Mouse (Mus musculus): Measurements from ENCODE around the gene Ddx54. TPM values are rescaled to one million over a fixed set of nuclear protein-coding genes. Genes with fewer than 3 reads are reported as not detected.

Ddx54 gene
- polyA plus RNA-seq, 1 experiment from 2014 or later: 54.0 TPM

DNA sequence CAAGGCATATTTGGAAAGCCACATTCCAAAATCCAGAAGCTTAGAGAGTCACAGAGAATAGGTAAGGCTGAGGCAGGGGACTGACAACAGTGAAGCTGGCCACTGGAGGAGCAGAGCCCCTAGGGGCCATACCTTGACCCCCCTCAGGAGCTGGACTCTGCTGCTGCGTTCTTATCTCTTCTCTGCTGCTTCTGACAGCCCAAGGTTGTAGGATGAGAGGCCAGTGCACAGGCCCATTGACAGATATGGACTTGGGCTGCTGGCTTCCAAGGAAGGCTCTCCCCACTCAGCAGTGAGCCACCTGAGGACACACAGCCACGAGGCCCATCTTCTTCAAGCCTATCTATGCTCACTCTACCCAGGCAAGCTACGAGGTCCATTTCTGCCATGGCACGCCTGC is 43.6 kb upstream of the Ddx54 start:
- POLR2A ChIA-PET: interaction anchor here (1.1 to 2.7 kb wide), 5 partner anchors 9 to 26 kb away, joined by 4 to 10 read pairs (median 6); partner anchors contain the start of genes Iqcd and Tpcn1
- no peak for ATAC-seq
- no peaks in the 10 kb centered on the region for H3K27me3 ChIP-seq
- TF ChIP-seq CTCF (IDR thresholded peaks at IDR 0.05): no peak
- in situ Hi-C loops (cut with MboI; ENCODE audit: low pct_unique_long_range_greater_than_20kb): no loop called here
- CTCF ChIA-PET: interaction anchor here (7.7 kb wide), 1 partner anchor 11 kb away, joined by 51 read pairs; no protein-coding TSS in a partner anchor
- no peak for DNase-seq (ENCODE audit: low read depth, low spot score)

DNA sequence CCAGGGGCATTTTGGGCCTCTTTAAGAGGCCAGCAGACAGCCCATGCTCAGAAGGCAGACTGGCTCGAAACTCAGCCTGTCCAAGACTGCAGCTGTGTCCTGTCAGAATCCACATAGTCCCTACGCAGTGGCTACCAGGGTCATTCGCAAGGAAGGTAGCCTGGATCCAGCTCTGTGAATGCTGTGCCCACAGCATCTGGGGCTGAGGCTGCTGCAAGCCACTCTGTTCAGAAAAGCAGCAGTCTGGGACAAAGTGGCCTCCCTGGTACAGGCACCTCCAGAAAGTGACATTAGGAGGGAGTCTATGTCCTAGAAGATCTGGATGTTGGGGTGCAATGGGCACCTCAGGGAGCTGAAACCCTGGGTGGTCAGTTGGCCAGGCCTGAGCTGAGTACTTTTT is 42.7 kb upstream of the Ddx54 start:
- no peak for TF ChIP-seq CTCF (IDR thresholded peaks at IDR 0.05)
- H3K27me3 ChIP-seq: no peaks in the 10 kb centered on the region
- POLR2A ChIA-PET: interaction anchor here (1.0 to 2.7 kb wide), 4 partner anchors 9 to 18 kb away, joined by 3 to 10 read pairs (median 4); partner anchors contain the start of genes Iqcd and Tpcn1
- in situ Hi-C loops (cut with MboI; ENCODE audit: low pct_unique_long_range_greater_than_20kb): no loop called here
- CTCF ChIA-PET: interaction anchor here (0.9 to 7.7 kb wide), 2 partner anchors 10 to 35 kb away, joined by 3 to 51 read pairs; no protein-coding TSS in a partner anchor
- no peak for DNase-seq (ENCODE audit: low read depth, low spot score)
- ATAC-seq: no peak

DNA sequence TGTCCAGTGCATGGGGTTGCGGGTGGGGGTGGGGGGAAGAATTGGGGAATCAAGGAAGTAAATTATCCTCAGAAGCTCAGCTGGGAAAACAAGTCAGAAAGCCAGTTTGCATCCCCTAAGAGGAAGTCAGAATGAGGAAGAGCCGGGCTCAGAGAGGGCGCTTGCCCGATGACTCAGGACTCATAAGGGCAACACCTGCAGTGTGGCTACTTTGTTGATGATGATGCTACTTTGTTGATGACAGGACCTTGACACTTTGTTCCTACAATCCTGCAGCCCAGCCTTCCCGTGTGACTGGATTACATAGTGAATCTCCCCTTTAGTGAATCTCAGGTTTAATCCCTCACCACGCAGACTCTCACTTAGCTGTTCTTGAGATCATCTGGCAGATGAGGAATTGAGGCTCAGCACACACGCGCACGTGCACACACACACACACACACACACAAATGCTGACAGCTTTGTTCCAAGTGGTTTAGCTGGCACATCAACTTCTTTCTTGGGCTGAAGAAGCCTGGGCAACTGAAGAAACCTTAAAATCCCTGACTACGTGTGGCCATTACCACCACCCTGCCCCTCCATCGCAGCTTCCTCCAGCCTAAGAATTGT is 42.1 kb upstream of the Ddx54 start:
- no peak for DNase-seq (ENCODE audit: low read depth, low spot score)
- in situ Hi-C loops (cut with MboI; ENCODE audit: low pct_unique_long_range_greater_than_20kb): no loop called here
- no peaks in the 10 kb centered on the region for H3K27me3 ChIP-seq
- CTCF ChIA-PET: interaction anchor here (0.9 to 7.7 kb wide), 2 partner anchors 9 to 34 kb away, joined by 3 to 51 read pairs; no protein-coding TSS in a partner anchor
- POLR2A ChIA-PET: interaction anchor here (0.6 to 1.7 kb wide), 6 partner anchors 8 to 47 kb away, joined by 3 to 5 read pairs (median 4); partner anchors contain the start of genes Iqcd and Tpcn1
- TF ChIP-seq CTCF (IDR thresholded peaks at IDR 0.05): no peak
- no peak for ATAC-seq

DNA sequence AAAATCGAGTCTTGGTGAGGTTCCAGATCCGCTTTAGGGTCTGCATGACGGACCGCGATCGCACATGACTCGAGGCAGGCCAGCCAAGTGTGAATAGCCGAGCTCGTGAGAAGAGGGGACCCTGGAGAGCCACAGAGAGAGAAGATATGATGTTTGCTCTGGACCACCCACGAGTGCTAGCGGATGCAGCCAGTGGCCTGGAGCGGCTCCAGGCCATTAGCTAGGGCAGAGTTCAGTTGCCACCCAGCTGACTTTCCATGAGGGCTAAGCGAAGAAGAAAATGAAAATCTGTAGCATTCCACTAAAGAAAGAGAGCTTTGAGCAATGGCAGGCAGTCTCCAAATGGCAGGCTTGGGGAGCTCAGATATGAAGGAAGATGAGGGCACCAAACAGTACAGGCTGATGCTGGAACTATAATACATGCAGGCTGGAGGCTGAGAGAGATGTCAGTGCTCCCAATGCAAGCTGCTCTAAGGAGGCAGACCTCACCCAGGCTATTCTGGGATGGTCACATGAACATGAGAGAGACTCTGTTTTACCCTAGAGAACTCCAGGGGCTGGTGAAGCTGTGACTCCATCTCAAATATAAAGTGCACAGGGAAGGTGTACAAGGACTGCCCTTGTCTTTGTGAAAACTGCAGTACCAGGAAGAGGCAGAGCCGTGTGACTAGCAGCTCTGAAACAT is 41.3 kb upstream of the Ddx54 start:
- POLR2A ChIA-PET: interaction anchor here (0.6 to 1.6 kb wide), 3 partner anchors 17 to 48 kb away, joined by 3 to 5 read pairs (median 3); partner anchors contain the start of genes Iqcd and Tpcn1
- DNase-seq (ENCODE audit: low read depth, low spot score) (no peak), ATAC-seq (no peak)
- no peaks in the 10 kb centered on the region for H3K27me3 ChIP-seq
- CTCF ChIA-PET: interaction anchor here (0.8 to 7.7 kb wide), 2 partner anchors 9 to 21 kb away, joined by 3 to 51 read pairs; no protein-coding TSS in a partner anchor
- in situ Hi-C loops (cut with MboI; ENCODE audit: low pct_unique_long_range_greater_than_20kb): no loop called here
- no peak for TF ChIP-seq CTCF (IDR thresholded peaks at IDR 0.05)

DNA sequence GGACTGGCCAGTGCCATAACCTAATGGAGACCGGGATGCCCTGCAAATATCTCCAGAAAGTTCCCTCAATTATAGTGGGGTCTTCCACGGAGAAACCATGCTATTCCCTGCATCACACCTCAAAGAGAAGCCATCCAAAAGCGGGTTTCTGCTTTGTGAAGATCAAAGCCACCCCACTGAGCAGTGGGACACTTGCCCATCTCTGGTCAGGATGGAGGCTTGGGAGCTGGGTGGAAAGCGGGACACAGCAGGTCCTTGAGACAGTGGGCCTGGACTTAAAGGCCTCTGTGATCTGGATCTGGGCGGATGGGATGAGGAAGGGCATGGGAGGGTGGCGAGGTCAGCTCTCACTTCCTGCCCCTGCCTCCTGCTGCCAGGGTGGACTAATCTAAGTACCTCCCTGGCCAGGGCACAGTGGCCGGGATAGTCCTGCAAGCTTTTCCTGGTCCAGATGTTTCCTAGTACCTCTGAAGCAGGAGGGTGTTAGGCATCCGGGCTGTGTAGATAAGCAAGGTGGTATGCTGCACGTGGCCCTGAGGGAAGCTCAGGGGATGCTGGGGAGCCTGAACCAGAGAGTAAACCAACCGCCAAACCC is 38.0 kb upstream of the Ddx54 start:
- no peak for TF ChIP-seq CTCF (IDR thresholded peaks at IDR 0.05)
- in situ Hi-C loops (cut with MboI; ENCODE audit: low pct_unique_long_range_greater_than_20kb): no loop called here
- POLR2A ChIA-PET: interaction anchor here (1.1 kb wide), 1 partner anchor 14 kb away, joined by 4 read pairs; no protein-coding TSS in a partner anchor
- no peak for DNase-seq (ENCODE audit: low read depth, low spot score)
- no peaks in the 10 kb centered on the region for H3K27me3 ChIP-seq
- no peak for ATAC-seq
- CTCF ChIA-PET: interaction anchor here (1.3 kb wide), 1 partner anchor 9 kb away, joined by 3 read pairs; no protein-coding TSS in a partner anchor

DNA sequence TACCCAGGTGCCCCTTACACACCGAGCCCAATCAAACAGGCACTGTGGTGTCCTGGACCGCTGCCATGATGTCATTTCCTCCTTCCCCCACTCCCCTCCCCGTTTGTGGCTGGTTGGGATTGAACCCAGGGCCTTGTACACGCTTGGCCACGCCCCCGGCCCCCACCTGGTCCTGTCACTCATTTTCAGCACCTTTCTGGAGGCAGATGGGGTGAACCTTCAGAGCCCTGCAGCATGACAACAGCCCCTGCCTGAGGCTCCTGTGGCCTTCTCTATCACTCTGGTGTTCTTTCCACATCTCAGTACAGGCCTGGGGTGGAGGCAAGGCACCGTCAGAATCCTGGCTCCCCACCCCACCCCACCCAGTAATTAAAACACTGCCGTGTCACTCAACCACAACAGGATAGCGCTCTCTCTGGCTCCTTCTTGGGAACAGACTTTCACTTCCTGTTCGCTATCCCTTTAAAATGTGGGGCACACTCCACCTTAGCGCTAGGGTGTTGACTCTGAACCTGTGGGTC is 35.7 kb upstream of the Ddx54 start:
- no peak for ATAC-seq
- in situ Hi-C loops (cut with MboI; ENCODE audit: low pct_unique_long_range_greater_than_20kb): no loop called here
- CTCF ChIA-PET: no interaction called here

DNA sequence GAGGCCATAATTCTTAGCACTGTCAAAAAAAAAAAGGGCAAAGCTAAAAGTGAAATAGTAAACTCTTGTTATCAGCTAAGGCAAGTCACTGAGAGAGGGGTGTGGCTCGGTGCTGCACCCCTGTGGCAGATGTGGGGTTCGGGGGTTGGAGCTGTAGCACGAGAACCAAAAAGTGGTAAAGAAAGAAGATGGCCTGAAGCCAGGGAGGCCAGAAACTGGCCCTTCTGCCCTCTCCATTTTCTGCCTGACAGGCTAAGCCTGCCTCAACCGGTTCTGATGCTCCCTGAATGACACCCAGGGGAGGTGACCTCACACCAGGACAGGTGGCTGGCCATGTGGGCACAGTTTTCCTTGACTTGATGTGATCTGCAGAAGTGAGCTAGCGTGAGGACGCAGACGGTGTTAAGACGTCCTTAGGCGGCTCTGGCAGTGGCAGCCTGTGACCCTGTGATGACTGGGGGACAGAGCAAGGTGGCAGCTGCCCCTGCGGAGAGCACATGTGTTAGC is 34.6 kb upstream of the Ddx54 start:
- CTCF ChIA-PET: interaction anchor here (0.6 to 5.3 kb wide), 4 partner anchors 10 to 47 kb away, joined by 4 to 51 read pairs (median 8); no protein-coding TSS in a partner anchor
- no peak for TF ChIP-seq CTCF (IDR thresholded peaks at IDR 0.05)
- no peaks in the 10 kb centered on the region for H3K27me3 ChIP-seq
- in situ Hi-C loops (cut with MboI; ENCODE audit: low pct_unique_long_range_greater_than_20kb): no loop called here
- POLR2A ChIA-PET: interaction anchor here (0.7 to 2.8 kb wide), 6 partner anchors 8 to 1958 kb away, joined by 4 to 31 read pairs (median 4); no protein-coding TSS in a partner anchor
- no peak for DNase-seq (ENCODE audit: low read depth, low spot score)
- ATAC-seq: no peak

More for the DNA sequence above, 35.7 kb upstream of the Ddx54 start:
- no peaks in the 10 kb centered on the region for H3K27me3 ChIP-seq
- DNase-seq (ENCODE audit: low read depth, low spot score): no peak
- no peak for TF ChIP-seq CTCF (IDR thresholded peaks at IDR 0.05)
- POLR2A ChIA-PET: interaction anchor here (2.8 kb wide), 1 partner anchor 11 kb away, joined by 31 read pairs; no protein-coding TSS in a partner anchor

DNA sequence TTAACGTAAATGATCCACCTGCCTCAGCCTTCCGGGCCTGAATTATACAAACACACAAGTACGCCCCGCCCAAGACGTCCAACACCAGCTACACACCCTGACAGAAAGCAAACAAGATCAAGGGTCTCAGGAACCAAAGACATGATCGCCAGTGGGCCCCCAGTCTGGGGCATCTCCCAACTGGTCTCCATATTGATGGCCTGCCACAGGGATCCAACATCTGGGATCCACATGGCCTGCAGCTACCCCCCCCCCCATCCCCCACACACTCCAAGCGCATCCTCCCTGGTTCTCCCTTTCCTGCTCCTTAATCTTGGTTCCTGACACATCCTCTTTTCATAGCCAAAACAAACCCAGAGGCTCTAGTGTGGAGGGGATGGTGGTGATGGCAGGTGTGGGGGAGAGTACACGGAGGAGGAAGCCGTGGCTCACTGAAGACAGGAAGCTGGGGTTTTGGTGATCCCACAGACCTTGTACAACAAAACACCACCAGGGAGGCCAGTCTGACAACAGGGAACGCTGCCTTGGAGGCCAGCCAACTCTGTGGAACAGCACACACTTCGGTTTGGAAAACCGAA is 33.9 kb upstream of the Ddx54 start:
- DNase-seq (ENCODE audit: low read depth, low spot score) (no peak), ATAC-seq (no peak)
- ChIA-PET POLR2A (interaction anchor here (0.6 to 2.8 kb wide), 10 partner anchors 9 to 1958 kb away, joined by 3 to 31 read pairs (median 4); partner anchors contain the start of genes Iqcd and Tpcn1), CTCF (interaction anchor here (1.4 to 5.3 kb wide), 4 partner anchors 11 to 29 kb away, joined by 4 to 51 read pairs (median 8); no protein-coding TSS in a partner anchor)
- in situ Hi-C loops (cut with MboI; ENCODE audit: low pct_unique_long_range_greater_than_20kb): no loop called here
- no peak for TF ChIP-seq CTCF (IDR thresholded peaks at IDR 0.05)
- H3K27me3 ChIP-seq: no peaks in the 10 kb centered on the region

DNA sequence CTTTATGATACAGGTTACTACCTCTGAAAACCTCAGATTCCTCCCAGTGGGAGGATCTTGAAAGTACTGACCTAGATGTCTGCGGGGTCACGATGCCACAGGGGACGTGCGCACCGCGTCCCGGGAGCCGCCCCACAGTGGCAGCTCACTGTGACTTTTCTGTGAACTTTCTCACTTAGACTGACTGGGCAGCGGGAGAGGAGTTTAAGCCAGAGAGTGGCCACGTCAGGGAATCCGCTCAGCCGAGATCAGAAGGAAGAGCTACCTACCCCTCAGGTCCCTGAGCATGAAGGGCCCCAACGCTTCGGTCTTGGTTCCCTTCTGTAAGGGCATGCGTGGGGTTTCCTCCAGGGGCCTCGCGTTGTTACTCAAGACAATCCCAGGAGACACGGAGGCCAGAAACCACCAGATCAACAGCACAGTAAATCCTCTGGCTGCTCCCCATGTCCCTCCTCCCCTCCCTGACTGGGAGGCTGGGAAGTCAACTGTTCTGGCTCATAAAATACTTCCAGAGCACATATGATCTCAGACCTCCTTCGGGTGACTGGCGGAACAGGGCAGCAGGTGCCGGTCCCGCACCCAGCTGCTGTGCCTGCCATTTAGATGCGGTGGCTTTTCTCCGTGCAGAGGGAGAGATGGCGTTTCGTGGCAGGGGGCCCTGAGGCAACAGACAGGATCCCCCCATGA is 33.2 kb upstream of the Ddx54 start:
- peak; percentile 97 for DNase-seq (ENCODE audit: low read depth, low spot score)
- ATAC-seq: peak; percentile 83
- ChIA-PET POLR2A (interaction anchor here (0.6 to 2.8 kb wide), 8 partner anchors 9 to 68 kb away, joined by 3 to 31 read pairs (median 5); partner anchors contain the start of genes Iqcd and Tpcn1), CTCF (interaction anchor here (1.4 to 5.3 kb wide), 4 partner anchors 11 to 30 kb away, joined by 4 to 51 read pairs (median 8); no protein-coding TSS in a partner anchor)
- H3K27me3 ChIP-seq: no peaks in the 10 kb centered on the region
- no peak for TF ChIP-seq CTCF (IDR thresholded peaks at IDR 0.05)
- in situ Hi-C loops (cut with MboI; ENCODE audit: low pct_unique_long_range_greater_than_20kb): no loop called here
